Mouse (Mus musculus) lung, postnatal 14 days (tissue): ENCODE measurements around the gene Gdap1l1.
A peak's percentile ranks its signal among the peaks of the same experiment; 100 is the strongest.
"Not testable (repeated sequence)": the region's sequence is repeated elsewhere in the genome, so short reads cannot be mapped to it uniquely, and the experiment has no call there.

Experiments
- DNase-seq: peaks from one replicate; pipeline ENCODE4 v3.0.0; 2021

Gdap1l1 gene

GRCm38 (mm10) chr2:163424597-163424996 is 13.7 kb upstream of the Gdap1l1 start, which contains the start of gene Oser1:
Gene Oser1, minus strand, starts transcription at chr2:163424697.
- no peak for DNase-seq

GRCm38 (mm10) chr2:163428346-163429011 is 9.8 kb upstream of the Gdap1l1 start:
- no peak for DNase-seq

GRCm38 (mm10) chr2:163431289-163431688 is 7.0 kb upstream of the Gdap1l1 start:
- DNase-seq, result peak; percentile 21

- no peak for DNase-seq
Measured at GRCm38 (mm10) chr2:163433971-163434370, 4.3 kb upstream of the Gdap1l1 start.

GRCm38 (mm10) chr2:163437800-163438199 is 476 bp upstream of the Gdap1l1 start:
- DNase-seq, result no peak

- DNase-seq, result peak; percentile 45
Measured at GRCm38 (mm10) chr2:163438619-163439451, 559 bp downstream of the Gdap1l1 start.

GRCm38 (mm10) chr2:163439488-163439887 is 1.2 kb downstream of the Gdap1l1 start:
- DNase-seq, result no peak

GRCm38 (mm10) chr2:163443543-163443942 is 5.3 kb downstream of the Gdap1l1 start:
- DNase-seq, result no peak

GRCm38 (mm10) chr2:163444017-163444416 is 5.7 kb downstream of the Gdap1l1 start:
- DNase-seq, result no peak

GRCm38 (mm10) chr2:163447375-163447774 is 9.1 kb downstream of the Gdap1l1 start:
- DNase-seq, result no peak

GRCm38 (mm10) chr2:163449276-163449675 is 11.0 kb downstream of the Gdap1l1 start:
- DNase-seq, result no peak

- no peak for DNase-seq
Measured at GRCm38 (mm10) chr2:163450668-163451295, 12.5 kb downstream of the Gdap1l1 start.

GRCm38 (mm10) chr2:163452738-163453137 is 14.5 kb downstream of the Gdap1l1 start:
- no peak for DNase-seq

- no peak for DNase-seq
Measured at GRCm38 (mm10) chr2:163453378-163453777, 15.1 kb downstream of the Gdap1l1 start.

- peak; percentile 28 for DNase-seq
Measured at GRCm38 (mm10) chr2:163458539-163459265, 20.4 kb downstream of the Gdap1l1 start.

- no peak for DNase-seq
Measured at GRCm38 (mm10) chr2:163459380-163459779, 21.1 kb downstream of the Gdap1l1 start.

GRCm38 (mm10) chr2:163460622-163461021 is 22.3 kb downstream of the Gdap1l1 start:
- no peak for DNase-seq

GRCm38 (mm10) chr2:163461307-163461706 is 23.0 kb downstream of the Gdap1l1 start:
- not testable (repeated sequence) for DNase-seq

GRCm38 (mm10) chr2:163462386-163462785 is 24.1 kb downstream of the Gdap1l1 start:
- DNase-seq, result no peak

- DNase-seq, result no peak
Measured at GRCm38 (mm10) chr2:163462801-163463200, 24.5 kb downstream of the Gdap1l1 start.

GRCm38 (mm10) chr2:163463251-163463769 is 25.0 kb downstream of the Gdap1l1 start:
- no peak for DNase-seq

- DNase-seq, result no peak
Measured at GRCm38 (mm10) chr2:163463998-163464397, 25.7 kb downstream of the Gdap1l1 start.

GRCm38 (mm10) chr2:163464562-163464961 is 26.3 kb downstream of the Gdap1l1 start:
- peak; percentile 29 for DNase-seq
